Mouse (Mus musculus) brain, embryonic 14.5 days (tissue): ENCODE results near the gene Tescl.

Source experiments
- CTCF ChIP-seq: fragments of 200-500 bp; IDR thresholded peaks from 2 replicates; pipeline ENCODE4 v1.5.1; 2012; ENCODE audit warnings: inconsistent platforms, mild to moderate bottlenecking, moderate library complexity, borderline replicate concordance; ENCODE audit not compliant: insufficient read depth, insufficient read length; ENCODE audit errors: extremely low read depth
- POLR2A ChIP-seq: fragments of 200-500 bp; IDR thresholded peaks from 2 replicates; pipeline ENCODE4 v1.6.1; 2012; ENCODE audit warnings: mild to moderate bottlenecking, inconsistent platforms, borderline replicate concordance; ENCODE audit not compliant: poor library complexity, insufficient read depth, insufficient read length, severe bottlenecking; ENCODE audit errors: extremely low read depth

DNA sequence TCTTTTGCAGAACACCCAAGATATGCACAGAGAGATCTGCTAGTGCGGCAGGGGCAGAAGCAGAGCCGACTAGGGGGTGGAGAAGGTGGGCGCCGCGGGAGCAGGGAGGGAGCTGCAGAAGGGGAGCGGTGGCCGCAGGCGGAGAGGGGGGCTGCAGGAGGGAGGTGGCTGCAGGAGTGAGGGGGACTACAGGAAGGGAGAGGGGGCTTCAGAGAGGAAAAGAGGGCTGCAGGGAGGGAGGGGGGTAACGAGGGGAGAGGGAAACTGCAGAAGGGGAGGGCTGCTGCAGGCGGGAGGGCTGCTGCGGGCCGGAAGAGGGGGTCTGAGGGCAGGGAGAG lies 35.1 kb downstream of the Tescl start:
- TF ChIP-seq CTCF = no peak
- TF ChIP-seq POLR2A = no peak
